Mouse (Mus musculus) spleen, postnatal 36 days (tissue): Measurements from ENCODE around the gene Trim25.
"Not testable (repeated sequence)": the region's sequence is repeated elsewhere in the genome, so short reads cannot be mapped to it uniquely, and the experiment has no call there.

Source experiments
- DNase-seq, 2 experiments: peaks; one replicate each; pipeline ENCODE4 v3.0.0; 2022; ENCODE audit warnings: low spot score in 2 of 2, mixed read lengths in 1 of 2

Trim25 gene

GRCm38 (mm10) chr11:89023477-89023876 lies 24.3 kb downstream of the Trim25 start:
- DNase-seq = no peak

DNA sequence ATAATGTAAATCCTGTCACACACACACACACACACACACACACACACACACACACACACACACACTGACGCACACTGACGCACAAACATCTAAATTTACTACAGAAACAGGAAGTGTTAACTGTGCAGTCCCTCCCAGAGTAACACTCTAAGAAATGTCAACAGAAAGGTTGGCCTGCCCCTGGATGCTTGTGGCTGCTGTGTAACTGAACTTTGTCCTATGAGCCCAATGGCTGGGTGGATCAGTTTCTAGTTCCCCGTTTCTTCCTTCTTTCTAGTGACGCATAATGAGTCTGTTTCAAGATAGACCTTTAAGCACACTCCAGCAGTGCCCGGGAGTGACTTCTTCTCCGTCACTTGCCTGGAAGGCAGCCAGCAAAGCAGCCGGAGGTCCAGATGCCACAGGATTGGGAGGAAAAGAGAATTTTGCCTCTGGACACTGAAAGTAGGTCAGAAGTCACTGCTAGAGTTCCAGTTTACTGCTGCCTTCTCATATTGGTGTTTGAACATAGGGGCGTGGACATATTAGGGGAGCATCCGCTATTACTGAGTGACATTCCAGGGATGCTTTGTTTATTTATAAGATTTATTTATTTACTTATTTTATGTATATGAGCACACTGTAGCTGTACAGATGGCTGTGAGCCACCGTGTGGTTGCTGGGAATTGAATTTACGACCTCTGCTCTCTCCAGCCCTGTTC lies 25.2 kb downstream of the Trim25 start:
- peak; percentile 84 to 88 for DNase-seq

DNA sequence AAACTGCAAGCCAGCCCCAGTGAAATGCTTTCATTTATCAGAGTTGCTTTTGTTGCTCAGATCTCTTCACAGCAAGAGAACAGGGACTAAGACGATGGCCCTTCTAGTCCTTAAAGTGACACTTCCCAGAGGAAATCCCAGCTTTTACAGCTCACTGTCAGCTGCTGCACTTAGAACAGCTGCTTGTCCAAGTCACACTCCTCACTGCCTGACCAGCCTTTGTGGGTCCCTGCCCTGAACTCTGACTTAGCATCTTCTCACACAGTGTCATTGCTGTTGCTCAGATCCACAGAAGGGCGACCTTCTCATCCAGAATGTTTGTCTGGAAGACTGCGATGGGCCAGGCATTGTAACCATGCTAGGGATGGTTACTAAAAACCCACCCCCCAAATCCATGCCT lies 26.4 kb downstream of the Trim25 start:
- DNase-seq = no peak

- DNase-seq = no peak
Measured at GRCm38 (mm10) chr11:89026117-89026516, 26.9 kb downstream of the Trim25 start.

- DNase-seq = peak; percentile 82 to 86
Measured at GRCm38 (mm10) chr11:89027955-89028361, 28.8 kb downstream of the Trim25 start.

DNA sequence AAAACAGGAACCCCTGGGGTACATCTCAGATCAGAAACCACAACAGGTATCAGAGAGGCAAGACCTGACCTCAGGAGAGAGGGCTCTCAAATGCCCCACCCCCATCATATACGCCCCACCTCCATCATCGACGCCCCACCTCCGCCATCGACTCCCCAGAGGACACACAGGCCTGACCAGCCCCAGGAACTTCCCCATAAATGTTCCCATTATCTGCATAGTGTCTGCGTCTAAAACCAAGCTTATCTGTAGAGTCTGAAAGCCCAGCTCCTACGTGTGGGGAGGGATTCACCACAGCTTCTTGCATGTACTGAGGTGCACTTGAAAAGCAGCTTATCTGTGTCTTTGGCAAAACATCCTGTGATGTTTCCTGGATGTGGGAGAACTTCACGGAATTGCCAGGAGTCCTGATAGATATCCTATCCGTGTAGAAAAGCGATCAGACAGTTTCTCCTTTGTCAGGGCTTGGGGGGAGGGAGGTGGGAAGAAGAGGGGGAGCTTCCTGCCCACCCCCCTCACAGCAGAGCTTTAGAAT lies 29.8 kb downstream of the Trim25 start:
- peak; percentile 91 to 92 for DNase-seq

GRCm38 (mm10) chr11:89030552-89030951 lies 31.4 kb downstream of the Trim25 start:
- DNase-seq = no peak

DNA sequence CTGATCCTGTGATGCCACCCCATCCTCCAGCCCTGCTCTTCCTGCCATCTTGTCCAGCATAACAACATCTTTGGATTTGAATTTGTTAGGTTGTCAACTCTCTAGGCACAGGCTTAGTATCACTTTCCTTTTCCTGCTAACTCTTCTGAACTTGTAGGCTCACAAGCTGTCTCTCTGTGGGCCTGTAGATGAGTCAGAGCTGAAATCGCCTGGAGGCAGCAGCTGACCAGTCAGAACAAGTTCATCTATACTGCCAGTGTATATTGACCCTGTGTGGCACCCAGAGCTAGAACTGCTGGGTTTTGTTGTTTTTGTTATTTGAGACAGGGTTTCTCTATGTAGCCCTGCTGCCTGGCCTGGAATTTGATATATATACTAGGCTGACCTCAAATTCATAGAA lies 32.0 kb downstream of the Trim25 start:
- DNase-seq = no peak

GRCm38 (mm10) chr11:89034592-89034991 lies 35.4 kb downstream of the Trim25 start:
- DNase-seq = no peak

GRCm38 (mm10) chr11:89035552-89035951 lies 36.4 kb downstream of the Trim25 start:
- no peak for DNase-seq

DNA sequence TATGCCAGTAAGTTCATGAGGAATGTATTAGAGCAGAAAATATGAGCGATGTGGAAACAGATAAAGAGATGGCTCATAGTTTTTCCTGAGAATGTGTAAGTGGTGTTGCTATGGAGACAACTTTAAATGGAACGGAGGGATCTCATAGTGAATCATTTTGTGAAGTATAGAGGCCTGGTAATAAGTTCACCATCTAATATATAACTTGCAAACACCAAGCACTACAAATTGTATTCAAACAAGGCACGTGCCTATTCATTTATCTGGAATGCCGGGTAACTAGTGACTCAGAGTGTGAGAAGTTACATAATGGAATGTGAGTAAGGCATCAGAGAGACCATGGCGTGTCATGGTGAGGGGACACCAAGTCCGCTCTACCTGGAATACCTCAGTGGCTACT lies 39.3 kb downstream of the Trim25 start:
- no peak for DNase-seq

DNA sequence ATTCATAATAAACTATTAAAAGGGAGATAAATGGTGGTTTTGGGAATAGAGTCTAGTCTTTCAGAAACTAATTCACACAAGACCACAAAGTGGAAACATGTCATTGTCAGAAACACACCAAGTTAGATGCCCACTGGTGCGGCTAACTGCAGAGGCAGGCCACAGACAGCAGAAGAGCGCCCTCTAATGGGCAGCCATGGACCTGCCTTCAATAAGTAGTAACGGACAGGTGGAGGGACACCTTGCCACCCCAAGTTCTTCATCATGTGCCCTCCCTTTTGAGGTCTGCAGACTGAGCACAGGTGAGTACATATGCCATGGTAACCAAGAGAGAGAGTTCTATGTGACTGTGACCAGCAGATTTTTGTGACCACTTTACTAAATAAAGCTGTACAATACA lies 40.1 kb downstream of the Trim25 start:
- DNase-seq = peak; percentile 70 to 74

DNA sequence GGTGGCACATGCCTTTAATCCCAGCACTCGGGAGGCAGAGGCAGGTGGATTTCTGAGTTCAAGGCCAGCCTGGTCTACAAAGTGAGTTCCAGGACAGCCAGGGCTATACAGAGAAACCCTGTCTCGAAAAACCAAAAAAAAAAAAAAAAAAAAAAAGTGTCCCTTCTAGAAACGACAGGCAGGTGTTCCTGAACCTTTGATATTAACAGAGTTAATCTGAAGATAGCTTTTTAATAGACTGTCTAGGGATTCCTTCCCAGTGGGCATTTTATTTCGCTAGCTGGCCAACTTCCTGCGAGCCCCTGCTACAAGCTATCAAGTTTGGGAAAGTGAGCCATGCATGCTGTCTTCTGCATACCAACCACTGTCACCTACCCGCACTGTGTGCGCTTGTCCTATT lies 41.9 kb downstream of the Trim25 start:
- DNase-seq = not testable (repeated sequence)

- DNase-seq = no peak
Measured at GRCm38 (mm10) chr11:89043046-89043445, 43.9 kb downstream of the Trim25 start.

GRCm38 (mm10) chr11:89045501-89045900 lies 46.3 kb downstream of the Trim25 start:
- not testable (repeated sequence) for DNase-seq

DNA sequence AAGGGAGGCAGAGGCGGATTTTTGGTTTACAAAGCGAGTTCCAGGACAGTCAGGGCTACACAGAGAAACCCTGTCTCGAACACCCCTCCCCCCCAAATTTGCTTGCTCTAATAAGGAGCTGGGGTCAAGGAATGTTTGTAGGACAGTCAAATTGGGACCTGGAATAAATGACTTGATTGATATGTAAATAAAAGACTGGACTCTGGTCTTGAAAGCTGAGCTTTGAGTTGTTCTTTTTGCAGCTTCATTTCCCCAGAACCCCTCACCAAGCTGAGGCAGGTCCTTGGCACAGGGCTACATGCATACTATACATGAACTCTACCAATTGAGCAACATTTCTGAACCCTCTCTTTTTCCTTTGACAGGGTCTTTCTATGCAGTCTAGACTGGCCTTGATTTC lies 46.8 kb downstream of the Trim25 start:
- no peak for DNase-seq

DNA sequence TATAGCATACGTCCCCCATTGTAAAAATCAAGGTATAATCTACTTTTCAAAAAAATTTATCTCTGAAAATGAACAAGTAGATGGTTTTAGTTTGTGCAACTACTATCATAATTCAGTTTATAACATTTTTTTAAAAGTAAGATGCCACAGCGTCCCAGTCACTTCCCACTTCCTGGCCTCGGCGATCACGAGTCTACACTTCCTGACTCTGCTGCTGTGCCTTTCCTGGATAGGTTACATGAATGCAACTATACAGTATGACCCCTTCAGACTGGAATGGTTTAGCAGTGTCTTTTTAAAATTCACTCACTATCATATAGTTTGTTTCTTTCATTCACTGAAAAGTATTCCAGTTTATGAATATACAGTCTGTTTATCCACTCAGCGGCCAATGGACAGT lies 52.6 kb downstream of the Trim25 start:
- no peak for DNase-seq

- no peak for DNase-seq
Measured at GRCm38 (mm10) chr11:89055931-89056690, 56.9 kb downstream of the Trim25 start.

- DNase-seq = no peak
Measured at GRCm38 (mm10) chr11:89058515-89059270, 59.5 kb downstream of the Trim25 start.

DNA sequence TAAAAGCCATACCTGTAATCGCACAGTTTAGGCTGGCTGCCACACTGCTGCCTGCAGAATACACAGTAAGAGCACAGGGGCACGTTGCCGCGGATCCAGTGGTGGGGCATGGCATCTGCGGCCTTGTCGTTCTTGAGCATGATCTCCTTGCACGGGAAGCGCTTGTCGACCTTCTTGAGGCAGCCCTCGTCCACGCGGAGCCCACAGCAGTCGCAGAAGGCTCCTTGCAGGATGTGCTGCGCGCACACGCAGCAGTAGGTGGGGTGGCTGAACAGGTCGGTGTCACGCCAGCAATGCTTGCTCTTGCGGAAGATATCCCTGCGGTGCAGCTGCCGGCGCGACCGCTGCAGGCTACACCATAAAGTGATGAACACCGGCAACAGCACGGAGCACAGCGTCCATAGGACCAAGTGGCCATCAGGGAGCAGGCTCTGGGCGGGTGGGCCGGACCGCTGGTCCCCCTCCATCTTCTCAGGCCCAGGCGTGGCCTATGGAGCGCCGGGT lies 60.8 kb downstream of the Trim25 start:
- DNase-seq = peak; percentile 30 to 52

GRCm38 (mm10) chr11:89060423-89061089 lies 61.4 kb downstream of the Trim25 start:
- DNase-seq = peak; percentile 92 to 93
